Mouse (Mus musculus) forebrain, embryonic 14.5 days (tissue): Measurements from ENCODE around the gene Mrpl27. TPM values are rescaled to one million over a fixed set of nuclear protein-coding genes. Genes with fewer than 3 reads are reported as not detected.
"Not testable (repeated sequence)": the region's sequence is repeated elsewhere in the genome, so short reads cannot be mapped to it uniquely, and the experiment has no call there.

ENCODE experiments used
- ATAC-seq: fragments of 200-750 bp; cut with Nextera tagmentation; 2 replicates; pipeline ENCODE4 v1.8.0; 2017; ENCODE audit warnings: mild to moderate bottlenecking, moderate library complexity
- DNase-seq: peaks from one replicate; pipeline ENCODE4 v3.0.0-alpha.2; 2015; ENCODE audit warnings: low spot score
- H3K27ac ChIP-seq: fragments of 300-500 bp; sonication (generic); 2 replicates; pipeline ENCODE4 v1.5.1; 2014; ENCODE audit warnings: low read depth, mild to moderate bottlenecking, control low read depth, low read length, moderate library complexity
- H3K27me3 ChIP-seq: fragments of 300-500 bp; sonication (generic); replicated peaks from 2 replicates; pipeline ENCODE4 v1.6.1; 2014; ENCODE audit warnings: low read length, control low read depth, mixed read lengths; ENCODE audit not compliant: control insufficient read depth, insufficient read depth
- H3K36me3 ChIP-seq: fragments of 300-500 bp; sonication (generic); 2 replicates; pipeline ENCODE4 v1.6.1; 2014; ENCODE audit warnings: low read length, control low read depth; ENCODE audit not compliant: control insufficient read depth, insufficient read depth
- H3K4me1 ChIP-seq: fragments of 300-500 bp; sonication (generic); 2 replicates; pipeline ENCODE4 v1.6.1; 2014; ENCODE audit warnings: antibody characterized with exemption, low read length, control low read depth; ENCODE audit not compliant: control insufficient read depth, insufficient read depth
- H3K4me2 ChIP-seq: fragments of 300-500 bp; sonication (generic); 2 replicates; pipeline ENCODE4 v1.6.1; 2014; ENCODE audit warnings: mild to moderate bottlenecking, control low read depth, low read length
- H3K4me3 ChIP-seq: fragments of 300-500 bp; sonication (generic); 2 replicates; pipeline ENCODE4 v1.5.1; 2014; ENCODE audit warnings: low read depth, low read length, control low read depth
- H3K9ac ChIP-seq: fragments of 300-500 bp; sonication (generic); 2 replicates; pipeline ENCODE4 v1.6.1; 2014; ENCODE audit warnings: mild to moderate bottlenecking, low read length, control low read depth, moderate library complexity
- H3K9me3 ChIP-seq: fragments of 300-500 bp; sonication (generic); replicated peaks from 2 replicates; pipeline ENCODE4 v1.6.1; 2016; ENCODE audit warnings: low read length, control low read depth, mixed read lengths; ENCODE audit not compliant: control insufficient read depth
- WGBS: fragments of 180-500 bp; shearing (Covaris S2); extraction: QIAGEN DNeasy Blood & Tissue Kit; methylation state at CpG from one replicate; pipeline ENCODE4 v1.1.7; 2014; 5-methylcytosine and 5-hydroxymethylcytosine counted together
- polyA plus RNA-seq: library from polyadenylated mRNA; unstranded; fragments of >200 nt; fragmentation: Nextera tagmentation; extraction: Ambion mirVana; gene quantifications from 2 replicates; pipeline ENCODE4 v1.2.1, GENCODE M21; 2014

The Mrpl27 gene
- polyA plus RNA-seq, 1 experiment from 2014 or later, result 111 TPM

- 94% methylated on average over 5 of the region's 7 CpGs for WGBS
- peaks cover 15% of the 10 kb centered on the region for H3K4me1 ChIP-seq
- H3K4me2 ChIP-seq, H3K9me3 ChIP-seq, H3K27me3 ChIP-seq, H3K9ac ChIP-seq, DNase-seq, H3K27ac ChIP-seq, ATAC-seq, H3K4me3 ChIP-seq: not testable (repeated sequence)
- peaks cover 34% of the 10 kb centered on the region for H3K36me3 ChIP-seq
Observed at GRCm38 (mm10) chr11:94651241-94651640, 2.3 kb upstream of the Mrpl27 start.

- Histone ChIP-seq H3K27me3 (no peaks in the 10 kb centered on the region), H3K4me1 (peaks cover 15% of the 10 kb centered on the region), H3K36me3 (peaks cover 27% of the 10 kb centered on the region), H3K4me3 (peak overlapping the region; percentile 51), H3K9ac (0 out of 2 replicates have a peak overlapping the region, but pooled peaks have one; percentile 66), H3K4me2 (peak overlapping the region; percentile 84), H3K9me3 (no peaks in the 10 kb centered on the region), H3K27ac (no peak overlapping the region)
- DNase-seq, result no peak
- 52% methylated on average over 8 of the region's 8 CpGs for WGBS
- ATAC-seq, result no peak
Observed at GRCm38 (mm10) chr11:94652973-94653372, 594 bp upstream of the Mrpl27 start.

GRCm38 (mm10) chr11:94661344-94661743 lies 7.8 kb downstream of the Mrpl27 start:
- H3K36me3 ChIP-seq, result peaks cover 82% of the 10 kb centered on the region
- no peak overlapping the region for H3K4me3 ChIP-seq
- ATAC-seq (no peak), DNase-seq (no peak)
- H3K4me2 ChIP-seq, result no peak overlapping the region
- no peak overlapping the region for H3K27ac ChIP-seq
- no peaks in the 10 kb centered on the region for H3K27me3 ChIP-seq
- no peaks in the 10 kb centered on the region for H3K9me3 ChIP-seq
- no peaks in the 10 kb centered on the region for H3K4me1 ChIP-seq
- H3K9ac ChIP-seq, result no peak overlapping the region
- WGBS, result 79% methylated on average over 1 of the region's 1 CpGs

- no peaks in the 10 kb centered on the region for H3K4me1 ChIP-seq
- no peak overlapping the region for H3K27ac ChIP-seq
- no peak overlapping the region for H3K4me2 ChIP-seq
- no peak overlapping the region for H3K9ac ChIP-seq
- peaks cover 91% of the 10 kb centered on the region for H3K36me3 ChIP-seq
- ATAC-seq, result no peak
- H3K27me3 ChIP-seq, result no peaks in the 10 kb centered on the region
- 97% methylated on average over 6 of the region's 6 CpGs for WGBS
- no peak overlapping the region for H3K4me3 ChIP-seq
- H3K9me3 ChIP-seq, result no peaks in the 10 kb centered on the region
- DNase-seq, result no peak
Observed at GRCm38 (mm10) chr11:94665281-94665680, 11.7 kb downstream of the Mrpl27 start.

GRCm38 (mm10) chr11:94674984-94675383 lies 21.4 kb downstream of the Mrpl27 start:
- H3K9me3 ChIP-seq, result no peaks in the 10 kb centered on the region
- DNase-seq, result no peak
- 84% methylated on average over 5 of the region's 5 CpGs for WGBS
- H3K36me3 ChIP-seq, result peaks cover 9% of the 10 kb centered on the region
- no peak overlapping the region for H3K9ac ChIP-seq
- H3K27me3 ChIP-seq, result no peaks in the 10 kb centered on the region
- ATAC-seq, result no peak
- H3K4me1 ChIP-seq, result peaks cover 14% of the 10 kb centered on the region
- H3K27ac ChIP-seq, result no peak overlapping the region
- H3K4me3 ChIP-seq, result no peak overlapping the region
- H3K4me2 ChIP-seq, result no peak overlapping the region

GRCm38 (mm10) chr11:94675446-94675845 lies 21.9 kb downstream of the Mrpl27 start:
- ATAC-seq (no peak), DNase-seq (no peak)
- no peaks in the 10 kb centered on the region for H3K9me3 ChIP-seq
- 81% methylated on average over 5 of the region's 5 CpGs for WGBS
- no peak overlapping the region for H3K4me3 ChIP-seq
- peaks cover 14% of the 10 kb centered on the region for H3K4me1 ChIP-seq
- H3K27ac ChIP-seq, result no peak overlapping the region
- H3K4me2 ChIP-seq, result no peak overlapping the region
- no peaks in the 10 kb centered on the region for H3K27me3 ChIP-seq
- peaks cover 5% of the 10 kb centered on the region; the same call in 1 of the 2 replicates for H3K36me3 ChIP-seq
- no peak overlapping the region; the same call in 1 of the 2 replicates for H3K9ac ChIP-seq

GRCm38 (mm10) chr11:94676308-94676707 lies 22.7 kb downstream of the Mrpl27 start:
- peak overlapping the region; percentile 94 for H3K9ac ChIP-seq
- no peaks in the 10 kb centered on the region for H3K27me3 ChIP-seq
- no peaks in the 10 kb centered on the region for H3K9me3 ChIP-seq
- no peak overlapping the region for H3K27ac ChIP-seq
- peak overlapping the region; percentile 88 for H3K4me2 ChIP-seq
- WGBS, result 42% methylated on average over 4 of the region's 4 CpGs
- H3K4me1 ChIP-seq, result peaks cover 14% of the 10 kb centered on the region
- no peak for DNase-seq
- no peaks in the 10 kb centered on the region for H3K36me3 ChIP-seq
- ATAC-seq, result no peak
- peak overlapping the region; percentile 64 for H3K4me3 ChIP-seq

GRCm38 (mm10) chr11:94676754-94677606 lies 23.4 kb downstream of the Mrpl27 start, which contains the start of gene Xylt2:
Gene Xylt2, minus strand, starts transcription at chr11:94677515.
- WGBS, result 0% methylated on average over 77 of the region's 82 CpGs

GRCm38 (mm10) chr11:94677607-94678145 lies 24.1 kb downstream of the Mrpl27 start:
- Histone ChIP-seq H3K4me2 (peak overlapping the region; percentile 88), H3K27ac (0 out of 2 replicates have a peak overlapping the region, but pooled peaks have one; percentile 84), H3K9me3 (no peaks in the 10 kb centered on the region), H3K27me3 (no peaks in the 10 kb centered on the region), H3K9ac (peak overlapping the region; percentile 94), H3K4me3 (peak overlapping the region; percentile 64), H3K4me1 (peaks cover 14% of the 10 kb centered on the region), H3K36me3 (no peaks in the 10 kb centered on the region)
- ATAC-seq, result no peak
- DNase-seq, result peak; percentile 27
- 31% methylated on average over 15 of the region's 15 CpGs for WGBS

More at GRCm38 (mm10) chr11:94676754-94677606, 23.4 kb downstream of the Mrpl27 start, which contains the start of gene Xylt2:
- H3K27me3 ChIP-seq, result no peaks in the 10 kb centered on the region
- peak within 1 kb of the TSS; percentile 64 for H3K4me3 ChIP-seq
- peak within 1 kb of the TSS; percentile 94 for H3K9ac ChIP-seq
- ATAC-seq, result peak; percentile 97
- H3K4me2 ChIP-seq, result peak within 1 kb of the TSS; percentile 88
- no peaks in the 10 kb centered on the region for H3K9me3 ChIP-seq
- H3K4me1 ChIP-seq, result peaks cover 14% of the 10 kb centered on the region
- H3K27ac ChIP-seq, result peak within 1 kb of the TSS; percentile 84
- no peaks in the 10 kb centered on the region for H3K36me3 ChIP-seq
- DNase-seq, result peak; percentile 96
